In the genomic region with DNA sequence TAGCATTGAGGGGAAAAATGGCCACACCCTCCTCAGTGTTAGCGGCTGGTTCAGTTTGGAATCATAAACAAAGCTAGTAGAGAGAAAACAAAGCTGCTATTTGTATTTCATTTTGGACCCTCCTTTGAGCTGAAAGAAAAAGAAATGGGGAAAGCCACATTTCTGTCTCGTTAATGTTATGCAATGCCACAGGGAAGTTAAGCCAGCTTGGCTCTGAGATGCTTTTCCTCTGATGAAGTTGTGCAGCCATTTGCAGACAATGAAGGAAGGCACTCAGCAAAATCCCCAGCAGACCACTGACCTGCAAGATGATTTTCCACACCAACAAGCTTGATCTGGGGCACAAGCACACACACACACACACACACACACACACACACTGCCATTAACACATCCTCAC, we compare ENCODE assay signal across 16 mouse cellular contexts. TPM values are rescaled to one million over a fixed set of nuclear protein-coding genes. Genes with fewer than 3 reads are reported as not detected.
DNase-seq lines count a peak whose midpoint lies in the region; ATAC-seq and TF ChIP-seq lines count a peak whose summit lies in the region.
"Had no signal": no experiment of that assay in that cellular context is flagged by ENCODE, and none has a peak within 500 bp of the region (broad histone marks: within the 10 kb centered on the region; RNA-seq: fewer than 3 reads in every experiment).

No protein-coding gene starts in this region.

- in situ Hi-C loops in CH12.LX (cut with MboI; ENCODE audit: low pct_ligation_motif_present, low pct_unique_long_range_greater_than_20kb, low sequenced_read_pairs) = loop anchor here (25.0 kb wide), 1 partner anchor 317 kb away; no protein-coding TSS in a partner anchor

- 35% methylated on average over 2 of the region's 2 CpGs for WGBS in liver, embryonic 16.5 days (ENCODE audit: insufficient replicate concordance)
- 51% methylated on average over 2 of the region's 2 CpGs for WGBS in liver, embryonic 12.5 days (ENCODE audit: insufficient replicate concordance)
- 24% methylated on average over 2 of the region's 2 CpGs for WGBS in bone marrow, adult 2 months
- 23% methylated on average over 2 of the region's 2 CpGs for WGBS in macrophage (ENCODE audit: missing documents)

- ATAC-seq in liver, embryonic 16.5 days (ENCODE audit: low read depth) = no peak
- no peak for ATAC-seq in liver, embryonic 12.5 days
- ATAC-seq: forebrain, embryonic 14.5 days; midbrain, embryonic 15.5 days had no signal

- H3K9me3 ChIP-seq in liver, embryonic 16.5 days (replicated peaks; ENCODE audit: control insufficient read depth, low read length) = no peaks in the 10 kb centered on the region
- H3K9me3 ChIP-seq in liver, embryonic 12.5 days (replicated peaks) = no peaks in the 10 kb centered on the region
- H3K9me3 ChIP-seq in CH12.LX (replicated peaks; ENCODE audit: low read length) = no peaks in the 10 kb centered on the region
- H3K9me3 ChIP-seq: hindbrain, embryonic 13.5 days; midbrain, embryonic 15.5 days had no signal

- no peak for DNase-seq in CH12.LX (ENCODE audit: extremely low read depth)
- no peak for DNase-seq in adrenal gland, adult 2 months
- DNase-seq in frontal cortex, postnatal 14 days (ENCODE audit: low spot score in 2 of 2) = no peak
- DNase-seq: adrenal gland, postnatal 14 days; cerebellum, postnatal 25 days; kidney, adult 2 months; lung, postnatal 10 days; right cerebral cortex, postnatal 4 days had no signal

- no peaks in the 10 kb centered on the region for H3K79me2 ChIP-seq in CH12.LX (replicated peaks; ENCODE audit: control insufficient read depth, extremely low read depth, insufficient read depth, poor library complexity, severe bottlenecking)
- no peaks in the 10 kb centered on the region for H3K79me2 ChIP-seq in macrophage (ENCODE audit: inconsistent target)

- no peak overlapping the region for H3K4me2 ChIP-seq in liver, embryonic 16.5 days (ENCODE audit: low read depth, low read length)
- no peak overlapping the region for H3K4me2 ChIP-seq in liver, embryonic 12.5 days
- no peak overlapping the region for H3K4me2 ChIP-seq in CH12.LX (ENCODE audit: insufficient read depth, low read depth, poor library complexity, severe bottlenecking)
- H3K4me2 ChIP-seq: heart, embryonic 11.5 days; hindbrain, embryonic 13.5 days; midbrain, embryonic 15.5 days had no signal

- no peak for TF ChIP-seq CTCF in CH12.LX (conservative IDR thresholded peaks at IDR 0.05 in 1 of 2, IDR thresholded peaks at IDR 0.05 in 1 of 2; ENCODE audit: low read depth in 2 of 2, low read length in 2 of 2)
- TF ChIP-seq CTCF in bone marrow, adult 2 months (IDR thresholded peaks at IDR 0.05; ENCODE audit: control insufficient read depth, insufficient read depth, low read length) = no peak

- no peak overlapping the region for H3K4me3 ChIP-seq in liver, embryonic 16.5 days (ENCODE audit: low read depth, low read length)
- no peak overlapping the region for H3K4me3 ChIP-seq in liver, embryonic 12.5 days
- H3K4me3 ChIP-seq in CH12.LX (replicated peaks in 1 of 3; ENCODE audit: low read depth in 2 of 3, low read length in 2 of 3, poor library complexity in 1 of 3) = peak overlapping the region in 1 of 3 experiments; percentile 3
- H3K4me3 ChIP-seq in bone marrow, adult 2 months (replicated peaks; ENCODE audit: control insufficient read depth, low read depth, low read length) = no peak overlapping the region
- H3K4me3 ChIP-seq in macrophage (ENCODE audit: inconsistent target) = no peak overlapping the region
- H3K4me3 ChIP-seq: hindbrain, embryonic 13.5 days; midbrain, embryonic 15.5 days had no signal

- no peaks in the 10 kb centered on the region for H3K27me3 ChIP-seq in liver, embryonic 16.5 days (ENCODE audit: control insufficient read depth, insufficient read depth, low read depth, low read length)
- no peaks in the 10 kb centered on the region for H3K27me3 ChIP-seq in liver, embryonic 12.5 days (replicated peaks)
- H3K27me3 ChIP-seq in CH12.LX (replicated peaks) = peaks cover 4% of the 10 kb centered on the region
- H3K27me3 ChIP-seq: hindbrain, embryonic 13.5 days; midbrain, embryonic 15.5 days had no signal

- no peak for TF ChIP-seq EP300 in CH12.LX (IDR thresholded peaks at IDR 0.05; ENCODE audit: low read length)

- no peak for TF ChIP-seq RAD21 in CH12.LX (IDR thresholded peaks at IDR 0.05; ENCODE audit: low read depth, low read length)

- H3K4me1 ChIP-seq in liver, embryonic 16.5 days (ENCODE audit: control insufficient read depth, low read depth, low read length) = peaks cover 7% of the 10 kb centered on the region
- H3K4me1 ChIP-seq in liver, embryonic 12.5 days = peaks cover 52% of the 10 kb centered on the region
- H3K4me1 ChIP-seq in CH12.LX (ENCODE audit: control insufficient read depth in 1 of 2, insufficient read depth in 2 of 2) = peaks cover 22 to 82% of the 10 kb centered on the region in 2 experiments
- H3K4me1 ChIP-seq in bone marrow, adult 2 months (ENCODE audit: control insufficient read depth, insufficient read depth, low read length) = peaks cover 18% of the 10 kb centered on the region
- H3K4me1 ChIP-seq: midbrain, embryonic 15.5 days had no signal

- H3K9ac ChIP-seq in liver, embryonic 16.5 days (ENCODE audit: low read depth, low read length) = no peak overlapping the region
- H3K9ac ChIP-seq in liver, embryonic 12.5 days = no peak overlapping the region
- H3K9ac ChIP-seq in CH12.LX (ENCODE audit: insufficient read depth, low read depth) = no peak overlapping the region
- H3K9ac ChIP-seq: hindbrain, embryonic 13.5 days; midbrain, embryonic 15.5 days had no signal

- no peak for TF ChIP-seq POLR2A in CH12.LX (IDR thresholded peaks at IDR 0.05; ENCODE audit: low read depth, low read length)
- TF ChIP-seq POLR2A in bone marrow, adult 2 months (IDR thresholded peaks at IDR 0.05; ENCODE audit: borderline replicate concordance, control insufficient read depth, low read depth, low read length) = no peak

- dilution Hi-C loops in CH12.LX (cut with MboI; ENCODE audit: extremely low pct_ligation_motif_present, extremely low pct_unique_long_range_greater_than_20kb, low sequenced_read_pairs) = no loop called here

- H3K27ac ChIP-seq in liver, embryonic 16.5 days (ENCODE audit: low read length) = peak overlapping the region; percentile 38
- no peak overlapping the region for H3K27ac ChIP-seq in liver, embryonic 12.5 days
- H3K27ac ChIP-seq in CH12.LX (ENCODE audit: insufficient read depth, low read depth) (peak overlapping the region; percentile 28), macrophage (peak overlapping the region; percentile 33)
- peak overlapping the region; percentile 89 for H3K27ac ChIP-seq in bone marrow, adult 2 months (ENCODE audit: control insufficient read depth, insufficient read depth, low read depth, low read length, poor library complexity)
- H3K27ac ChIP-seq: hindbrain, embryonic 13.5 days; midbrain, embryonic 15.5 days had no signal

- H3K36me3 ChIP-seq in liver, embryonic 16.5 days (ENCODE audit: control insufficient read depth, insufficient read depth) = no peaks in the 10 kb centered on the region
- H3K36me3 ChIP-seq in liver, embryonic 12.5 days = no peaks in the 10 kb centered on the region
- H3K36me3 ChIP-seq in CH12.LX (replicated peaks in 1 of 2; ENCODE audit: control insufficient read depth in 1 of 2, insufficient read depth in 1 of 2, low read length in 1 of 2) (no peaks in the 10 kb centered on the region), macrophage (ENCODE audit: inconsistent target) (no peaks in the 10 kb centered on the region)
- H3K36me3 ChIP-seq: hindbrain, embryonic 13.5 days; midbrain, embryonic 15.5 days had no signal

TF ChIP-seq in CH12.LX, 34 proteins besides CTCF, POLR2A, EP300 and RAD21:
- 0 out of 2 replicates have a peak, but pooled peaks have one; percentile 19 for TF ChIP-seq SIN3A (IDR thresholded peaks at IDR 0.05; ENCODE audit: low read length)
- no peak for TF ChIP-seq MAFK (IDR thresholded peaks at IDR 0.05; ENCODE audit: insufficient replicate concordance, low read length)

RNA-seq across cellular contexts. Expression of a gene that starts 2.9 kb away (rescaled TPM):
- 19.5 and 21.4 TPM in 2 replicates for polyA plus RNA-seq in liver, embryonic 16.5 days (2015; fragmentation: Nextera tagmentation; extraction: Ambion mirVana)
- 27.9 and 28.9 TPM in 2 replicates for polyA plus RNA-seq in liver, embryonic 12.5 days (2016; fragmentation: Nextera tagmentation; extraction: Ambion mirVana)
- total RNA-seq in CH12.LX (2012; rRNA removed) (36.9 and 40.2 TPM in 2 replicates), CH12.LX (2014; rRNA removed) (47.6 and 49.0 TPM in 2 replicates)
- polyA plus RNA-seq in CH12.LX (2012; ENCODE audit: insufficient read length, low read depth) (31.7 and 34.1 TPM in 2 replicates), macrophage (2018) (214 to 549 TPM (median 282 TPM) in 3 replicates)
- polyA plus RNA-seq in bone marrow, adult 2 months (2011; ENCODE audit: insufficient read depth, insufficient read length, low replicate concordance, missing spikeins) = 11.1 and 18.3 TPM in 2 replicates
- 100 to 1,000 TPM in 9 of 26 experiments, 10 to 100 TPM in 17; 10.1 to 399 (median 78.4) TPM for total RNA-seq in macrophage (2018; cell fraction: chromatin; rRNA removed)
- total RNA-seq in macrophage (2018; cell fraction: cytosol; rRNA removed) = 100 to 1,000 TPM in 13 of 26 experiments, 10 to 100 TPM in 13; 30.9 to 230 (median 97.0) TPM
- 100 to 1,000 TPM in 8 of 26 experiments, 10 to 100 TPM in 18; 16.4 to 314 (median 54.6) TPM for total RNA-seq in macrophage (2018; cell fraction: nucleus; rRNA removed)
- 10 to 100 TPM; 28.6 to 34.3 TPM for total RNA-seq in adrenal gland, adult 2 months (2021)
- 30.7 and 39.4 TPM in 2 replicates for polyA plus RNA-seq in adrenal gland, adult 2 months (2012; rRNA removed)
